Mouse (Mus musculus): ENCODE results near the gene Ahnak. TPM values are rescaled to one million over a fixed set of nuclear protein-coding genes. Genes with fewer than 3 reads are reported as not detected.
A peak's percentile ranks its signal among the peaks of the same experiment; 100 is the strongest.

Gene Ahnak
- total and polyA plus RNA-seq, 3 experiments, result 1.2 to 2.2 TPM; not detected in 1

DNA sequence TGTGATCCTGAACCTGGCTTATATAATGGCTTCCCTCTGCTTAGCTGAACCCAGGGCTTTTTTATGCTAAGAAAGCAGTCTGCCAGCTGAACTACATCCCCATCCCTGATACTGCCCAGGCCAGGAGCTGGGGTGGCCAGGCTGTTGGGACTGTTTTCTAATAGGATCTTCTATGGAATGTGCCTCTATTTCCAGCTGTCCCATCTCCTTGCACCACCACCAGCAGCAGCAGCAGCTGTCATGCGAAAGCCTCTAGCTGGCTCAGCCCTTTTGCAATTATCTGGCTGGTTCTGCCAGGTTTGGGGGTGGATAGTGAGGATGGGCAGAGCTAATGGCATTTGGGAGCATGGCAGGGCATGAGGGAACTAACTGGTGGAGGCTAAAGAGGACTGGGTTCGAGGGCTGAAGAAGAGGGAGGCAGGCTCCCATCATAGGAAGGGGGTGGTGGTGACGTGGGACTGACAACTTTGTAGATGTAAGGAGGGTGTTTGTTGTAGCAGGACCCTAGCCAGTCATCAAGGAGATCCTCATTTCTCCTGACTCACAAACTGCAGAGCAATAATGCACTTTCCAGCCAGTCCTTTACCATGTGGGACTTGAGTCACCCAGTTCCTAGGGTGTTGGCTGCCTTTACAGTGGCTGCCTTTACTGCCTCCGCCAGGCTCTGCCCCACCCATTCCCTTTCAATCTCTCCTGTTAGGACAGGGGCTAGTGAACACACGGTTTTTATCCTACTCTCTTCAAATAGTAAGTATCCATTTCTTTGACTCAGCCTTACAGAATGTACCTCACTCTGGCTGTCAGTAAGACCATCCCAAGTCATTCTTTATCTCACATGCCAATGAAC lies 6.6 kb upstream of the Ahnak start:
- H3K27me3 ChIP-seq (ENCODE audit: control insufficient read depth in 1 of 2, insufficient read depth in 2 of 2, low read length in 2 of 2), result no peaks in the 10 kb centered on the region
- H3K36me3 ChIP-seq (ENCODE audit: control insufficient read depth in 1 of 2, insufficient read depth in 2 of 2, low read length in 2 of 2), result peaks cover 8 to 59% of the 10 kb centered on the region in 2 experiments
- H3K79me2 ChIP-seq (ENCODE audit: control insufficient read depth, insufficient read depth, low read length, poor library complexity), result no peaks in the 10 kb centered on the region
- peak; percentile 85 for DNase-seq (ENCODE audit: low read depth, low spot score)
- peak overlapping the region; percentile 33 for H3K9ac ChIP-seq (ENCODE audit: control insufficient read depth, low read depth, low read length, poor library complexity, severe bottlenecking)
- no peak for TF ChIP-seq GATA1 (IDR thresholded peaks at IDR 0.05; ENCODE audit: low read depth, low read length)
- no peak; the same call in none of the 2 replicates for TF ChIP-seq SMC3 (IDR thresholded peaks at IDR 0.05; ENCODE audit: low read depth, low read length)
- TF ChIP-seq MAFK (IDR thresholded peaks at IDR 0.05; ENCODE audit: borderline replicate concordance, low read depth, low read length), result no peak
- TF ChIP-seq SIN3A (IDR thresholded peaks at IDR 0.05; ENCODE audit: low read length), result 0 out of 2 replicates have a peak, but pooled peaks have one; percentile 36
- TF ChIP-seq MXI1 (IDR thresholded peaks at IDR 0.05; ENCODE audit: low read depth, low read length), result 0 out of 2 replicates have a peak, but pooled peaks have one; percentile 19
- no peak for TF ChIP-seq HCFC1 (IDR thresholded peaks at IDR 0.05; ENCODE audit: low read depth, low read length)
- no peak for TF ChIP-seq E2F4 (IDR thresholded peaks at IDR 0.05; ENCODE audit: borderline replicate concordance, low read depth, low read length)
- TF ChIP-seq ZKSCAN1 (IDR thresholded peaks at IDR 0.05; ENCODE audit: low read depth, low read length), result no peak
- TF ChIP-seq MYB (IDR thresholded peaks at IDR 0.05; ENCODE audit: low read depth, low read length), result no peak
- no peak for TF ChIP-seq POLR2AphosphoS5 (IDR thresholded peaks at IDR 0.05; ENCODE audit: borderline replicate concordance, low read depth, low read length)
- no peak for TF ChIP-seq USF2 (IDR thresholded peaks at IDR 0.05; ENCODE audit: borderline replicate concordance in 1 of 2, insufficient read depth in 1 of 2, low read depth in 1 of 2, low read length in 2 of 2)
- no peak for TF ChIP-seq POLR2A (IDR thresholded peaks at IDR 0.05; ENCODE audit: control insufficient read depth in 1 of 2, insufficient read depth in 1 of 2, low read depth in 1 of 2, low read length in 2 of 2, poor library complexity in 1 of 2)
- peak; percentile 66; the same call in 1 of the 2 replicates for TF ChIP-seq RCOR1 (IDR thresholded peaks at IDR 0.05; ENCODE audit: low read depth, low read length)
- TF ChIP-seq TBP (IDR thresholded peaks at IDR 0.05; ENCODE audit: low read depth, low read length), result 0 out of 2 replicates have a peak, but pooled peaks have one; percentile 25
- TF ChIP-seq POLR2AphosphoS2 (IDR thresholded peaks at IDR 0.05; ENCODE audit: low read length), result no peak
- 0 out of 2 replicates have a peak, but pooled peaks have one; percentile 10 for TF ChIP-seq NELFE (IDR thresholded peaks at IDR 0.05; ENCODE audit: low read depth, low read length)
- TF ChIP-seq BHLHE40 (IDR thresholded peaks at IDR 0.05; ENCODE audit: borderline replicate concordance, low read depth, low read length), result no peak
- TF ChIP-seq MAZ (IDR thresholded peaks at IDR 0.05; ENCODE audit: low read depth, low read length), result no peak
- no peak for TF ChIP-seq MYC (IDR thresholded peaks at IDR 0.05; ENCODE audit: low read depth, low read length)
- TF ChIP-seq TCF12 (IDR thresholded peaks at IDR 0.05; ENCODE audit: low read depth, low read length), result no peak
- TF ChIP-seq MAX (IDR thresholded peaks at IDR 0.05; ENCODE audit: low read length), result no peak
- TF ChIP-seq CHD2 (IDR thresholded peaks at IDR 0.05; ENCODE audit: low read length), result no peak
- TF ChIP-seq EP300 (IDR thresholded peaks at IDR 0.05; ENCODE audit: low read depth in 1 of 2, low read length in 2 of 2), result no peak; a peak in 2 of 4 replicates
- no peak for TF ChIP-seq GABPA (IDR thresholded peaks at IDR 0.05; ENCODE audit: low read depth, low read length)
- TF ChIP-seq UBTF (IDR thresholded peaks at IDR 0.05; ENCODE audit: borderline replicate concordance, insufficient read depth, low read depth, low read length), result no peak
- no peak for TF ChIP-seq USF1 (IDR thresholded peaks at IDR 0.05; ENCODE audit: low read depth, low read length)
- no peak for TF ChIP-seq CTCF (IDR thresholded peaks at IDR 0.05 in 2 of 3, conservative IDR thresholded peaks at IDR 0.05 in 1 of 3; ENCODE audit: control insufficient read depth in 1 of 3, insufficient read depth in 1 of 3, low read depth in 2 of 3, low read length in 3 of 3, poor library complexity in 1 of 3, severe bottlenecking in 1 of 3)
- TF ChIP-seq CHD1 (IDR thresholded peaks at IDR 0.05; ENCODE audit: low read depth, low read length), result no peak
- TF ChIP-seq ZNF384 (IDR thresholded peaks at IDR 0.05; ENCODE audit: low read depth, low read length), result no peak
- no peak for TF ChIP-seq ZC3H11A (IDR thresholded peaks at IDR 0.05; ENCODE audit: low read depth, low read length)
- peak overlapping the region; percentile 66 for H3K27ac ChIP-seq (ENCODE audit: control insufficient read depth, low read depth, low read length)
- H3K4me3 ChIP-seq (ENCODE audit: control insufficient read depth in 1 of 2, insufficient read depth in 1 of 2, low read depth in 2 of 2, low read length in 2 of 2), result no peak overlapping the region
- peaks cover 18 to 48% of the 10 kb centered on the region in 2 experiments for H3K4me1 ChIP-seq (ENCODE audit: control insufficient read depth in 1 of 2, insufficient read depth in 2 of 2, low read length in 2 of 2)
- H3K9me3 ChIP-seq (replicated peaks; ENCODE audit: insufficient read depth, low read length), result no peaks in the 10 kb centered on the region

Measured in MEL (cell line).